Comparison of ENCODE assay signal across 18 mouse cellular contexts in the genomic region with DNA sequence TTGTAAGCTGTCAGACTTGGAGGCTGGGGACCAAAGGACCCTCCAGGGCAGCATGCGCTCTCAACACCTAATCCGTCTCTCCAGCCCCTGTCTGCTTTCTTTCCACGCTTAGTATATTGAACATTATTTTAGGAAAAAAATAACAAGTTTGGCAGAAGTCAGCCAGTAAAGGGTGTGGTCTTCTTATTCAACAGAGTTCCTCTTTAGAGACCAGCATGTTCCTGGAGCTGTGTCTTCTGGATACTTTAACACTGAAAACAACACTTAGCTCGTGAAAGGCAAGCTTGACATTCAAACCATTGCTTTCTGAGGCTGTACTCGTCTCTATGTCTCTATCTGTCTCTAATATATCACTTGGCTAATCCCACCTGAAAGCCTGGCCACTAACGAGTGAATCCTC. TPM values are rescaled to one million over a fixed set of nuclear protein-coding genes. Genes with fewer than 3 reads are reported as not detected.
DNase-seq lines count a peak whose midpoint lies in the region; ATAC-seq lines count a peak whose summit lies in the region.
"Had no signal": no experiment of that assay in that cellular context is flagged by ENCODE, and none has a peak within 500 bp of the region (broad histone marks: within the 10 kb centered on the region; RNA-seq: fewer than 3 reads in every experiment).

No protein-coding gene starts in this region.

- DNase-seq in lung, postnatal 36 days: peak; percentile 2
- no peak for DNase-seq in lung, postnatal 10 days
- no peak for DNase-seq in layer of hippocampus, adult 8-10 months (ENCODE audit: low spot score in 2 of 2)
- no peak for DNase-seq in layer of hippocampus, postnatal 14 days (ENCODE audit: low spot score in 2 of 2)
- DNase-seq: adrenal gland, adult 2 months; adrenal gland, postnatal 14 days; adrenal gland, postnatal 36 days; cerebellum, adult 11 months; cerebellum, adult 18-20 months; cerebellum, adult 8-10 months; cerebellum, adult 9-11 months; cerebellum, postnatal 14 days; cerebellum, postnatal 36 days; embryo, embryonic 11 days had no signal

- peak; percentile 82 for ATAC-seq in megakaryocyte, adult 5-6 weeks (ENCODE audit: poor library complexity, severe bottlenecking)
- ATAC-seq: forebrain, embryonic 14.5 days; forebrain, embryonic 16.5 days had no signal

RNA-seq across cellular contexts. Expression of a gene that starts 10.9 kb away (rescaled TPM):
- 30.0 and 37.2 TPM in 2 replicates for total RNA-seq in megakaryocyte, adult 5-6 weeks (2015)
- total RNA-seq in megakaryocyte, adult 5-6 weeks (2017): 39.2 and 41.7 TPM in 2 replicates
- 10 to 100 TPM in 2 of 4 experiments, 1 to 10 TPM in 2; 7.1 to 17.0 (median 10.4) TPM for total RNA-seq in layer of hippocampus, adult 8-10 months (2022)
- total RNA-seq in layer of hippocampus, postnatal 14 days (2021): 1 to 10 TPM; 7.6 to 7.9 TPM
- total RNA-seq: MEL had no signal
